Mouse (Mus musculus) testis, adult 2 months (tissue): ENCODE measurements around the gene Vsir. TPM values are rescaled to one million over a fixed set of nuclear protein-coding genes. Genes with fewer than 3 reads are reported as not detected.

Experiments
- H3K27ac ChIP-seq: fragments of 200-500 bp; 2 replicates; pipeline ENCODE4 v1.5.1; 2012; ENCODE audit warnings: low read depth, low read length; ENCODE audit not compliant: control insufficient read depth, insufficient read depth
- H3K27me3 ChIP-seq: fragments of 200-500 bp; 2 replicates; pipeline ENCODE4 v1.6.1; 2012; ENCODE audit warnings: mild to moderate bottlenecking, low read length, moderate library complexity; ENCODE audit not compliant: control insufficient read depth, insufficient read depth
- H3K36me3 ChIP-seq: fragments of 200-500 bp; 2 replicates; pipeline ENCODE4 v1.6.1; 2012; ENCODE audit warnings: mild to moderate bottlenecking, low read length; ENCODE audit not compliant: control insufficient read depth, insufficient read depth
- H3K4me1 ChIP-seq: fragments of 200-500 bp; 2 replicates; pipeline ENCODE4 v1.6.1; 2012; ENCODE audit warnings: low read length; ENCODE audit not compliant: control insufficient read depth, insufficient read depth
- H3K4me3 ChIP-seq: fragments of 200-500 bp; 2 replicates; pipeline ENCODE4 v1.5.1; 2012; ENCODE audit warnings: low read depth, mild to moderate bottlenecking, low read length, moderate library complexity, mixed read lengths; ENCODE audit not compliant: control insufficient read depth
- CTCF ChIP-seq: fragments of 200-500 bp; IDR thresholded peaks from 2 replicates; pipeline ENCODE4 v1.5.1; 2012; ENCODE audit warnings: low read depth, mild to moderate bottlenecking, inconsistent platforms, low read length, moderate library complexity; ENCODE audit not compliant: control insufficient read depth, insufficient read depth, insufficient replicate concordance
- POLR2A ChIP-seq: fragments of 200-500 bp; IDR thresholded peaks from 2 replicates; pipeline ENCODE4 v1.6.1; 2012; ENCODE audit warnings: low read depth, mild to moderate bottlenecking, inconsistent platforms, low read length, moderate library complexity; ENCODE audit not compliant: control insufficient read depth
- polyA plus RNA-seq: library from polyadenylated mRNA; depleted of rRNA; stranded (reverse); fragments of >200 nt; gene quantifications from 2 replicates; pipeline ENCODE4 v1.2.3, GENCODE M21; 2012

Gene Vsir
- polyA plus RNA-seq, 1 experiment = 3.0 TPM

GRCm38 (mm10) chr10:60367145-60367544 lies 20.5 kb downstream of the Vsir start:
- no peaks in the 10 kb centered on the region for H3K27me3 ChIP-seq
- no peaks in the 10 kb centered on the region for H3K4me1 ChIP-seq

GRCm38 (mm10) chr10:60367904-60368303 lies 21.3 kb downstream of the Vsir start:
- no peaks in the 10 kb centered on the region for H3K36me3 ChIP-seq
- no peak for TF ChIP-seq POLR2A
- no peak for TF ChIP-seq CTCF
- no peaks in the 10 kb centered on the region for H3K4me1 ChIP-seq
- H3K4me3 ChIP-seq = no peak overlapping the region
- H3K27ac ChIP-seq = no peak overlapping the region
- no peaks in the 10 kb centered on the region for H3K27me3 ChIP-seq

More at GRCm38 (mm10) chr10:60367145-60367544, 20.5 kb downstream of the Vsir start:
- H3K36me3 ChIP-seq = no peaks in the 10 kb centered on the region
- no peak overlapping the region for H3K4me3 ChIP-seq
- H3K27ac ChIP-seq = no peak overlapping the region
- TF ChIP-seq CTCF (no peak), POLR2A (no peak)

GRCm38 (mm10) chr10:60369405-60369804 lies 22.8 kb downstream of the Vsir start:
- no peak overlapping the region for H3K4me3 ChIP-seq
- no peak for TF ChIP-seq POLR2A
- no peak for TF ChIP-seq CTCF
- H3K27ac ChIP-seq = no peak overlapping the region
- H3K4me1 ChIP-seq = no peaks in the 10 kb centered on the region
- H3K36me3 ChIP-seq = no peaks in the 10 kb centered on the region
- no peaks in the 10 kb centered on the region for H3K27me3 ChIP-seq

- no peaks in the 10 kb centered on the region for H3K27me3 ChIP-seq
- H3K4me3 ChIP-seq = no peak overlapping the region
- no peak overlapping the region for H3K27ac ChIP-seq
- TF ChIP-seq POLR2A = no peak
- TF ChIP-seq CTCF = no peak
- H3K36me3 ChIP-seq = no peaks in the 10 kb centered on the region
- no peaks in the 10 kb centered on the region for H3K4me1 ChIP-seq
Measured at GRCm38 (mm10) chr10:60370098-60370497, 23.4 kb downstream of the Vsir start.

- Histone ChIP-seq H3K4me1 (no peaks in the 10 kb centered on the region), H3K27me3 (no peaks in the 10 kb centered on the region), H3K36me3 (no peaks in the 10 kb centered on the region), H3K27ac (no peak overlapping the region), H3K4me3 (no peak overlapping the region)
- no peak for TF ChIP-seq CTCF
- TF ChIP-seq POLR2A = no peak
Measured at GRCm38 (mm10) chr10:60370601-60371061, 24.0 kb downstream of the Vsir start.

GRCm38 (mm10) chr10:60371596-60372386 lies 25.1 kb downstream of the Vsir start:
- no peak overlapping the region for H3K4me3 ChIP-seq
- H3K36me3 ChIP-seq = no peaks in the 10 kb centered on the region
- no peak for TF ChIP-seq POLR2A
- TF ChIP-seq CTCF = no peak
- no peaks in the 10 kb centered on the region for H3K4me1 ChIP-seq
- no peak overlapping the region for H3K27ac ChIP-seq
- H3K27me3 ChIP-seq = no peaks in the 10 kb centered on the region

GRCm38 (mm10) chr10:60373543-60373936 lies 26.9 kb downstream of the Vsir start:
- Histone ChIP-seq H3K4me1 (no peaks in the 10 kb centered on the region), H3K27ac (no peak overlapping the region), H3K36me3 (no peaks in the 10 kb centered on the region), H3K27me3 (no peaks in the 10 kb centered on the region), H3K4me3 (no peak overlapping the region)
- no peak for TF ChIP-seq POLR2A
- no peak for TF ChIP-seq CTCF
